Mouse (Mus musculus): ENCODE measurements around the gene Cacna1c.

Gene Cacna1c

GRCm38 (mm10) chr6:119044148-119044547 is 152.1 kb downstream of the Cacna1c start:
- TF ChIP-seq POU5F1 (IDR thresholded peaks at IDR 0.05; ENCODE audit: borderline replicate concordance, low read length) (no peak), CTCF (conservative IDR thresholded peaks at IDR 0.05; ENCODE audit: low read length) (no peak), NANOG (IDR thresholded peaks at IDR 0.05; ENCODE audit: borderline replicate concordance, low read length) (no peak)
- Histone ChIP-seq H3K9me3 (ENCODE audit: low read length) (peaks cover 12% of the 10 kb centered on the region), H3K27me3 (ENCODE audit: insufficient read depth, low read length) (peaks cover 8% of the 10 kb centered on the region), H3K4me1 (replicated peaks; ENCODE audit: low read depth, low read length) (no peaks in the 10 kb centered on the region), H3K4me3 (replicated peaks; ENCODE audit: low read length) (no peak overlapping the region), H3K36me3 (ENCODE audit: insufficient read depth, low read length) (no peaks in the 10 kb centered on the region)

DNA sequence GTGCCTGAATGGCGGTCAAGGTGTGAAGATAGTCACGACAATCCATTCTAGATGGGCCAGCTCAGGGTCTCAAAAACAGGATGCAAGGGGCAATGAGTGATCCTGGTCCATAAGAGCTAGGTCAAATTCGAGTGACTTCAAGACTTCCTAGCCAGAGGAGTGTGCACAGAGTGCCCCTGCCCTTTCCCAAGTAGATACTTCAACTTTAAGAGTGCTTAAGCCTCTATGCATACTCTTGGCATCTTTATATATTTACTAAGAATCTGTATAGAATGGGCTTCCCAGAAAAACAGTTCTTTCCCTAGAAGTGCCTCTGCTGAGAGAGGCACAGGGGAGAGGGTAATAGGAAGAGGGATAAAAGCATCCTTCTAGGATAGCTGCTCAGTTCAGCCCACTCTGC is 153.4 kb downstream of the Cacna1c start:
- no peaks in the 10 kb centered on the region for H3K4me1 ChIP-seq (replicated peaks; ENCODE audit: low read depth, low read length)
- peaks cover 8% of the 10 kb centered on the region for H3K27me3 ChIP-seq (ENCODE audit: insufficient read depth, low read length)
- peaks cover 12% of the 10 kb centered on the region for H3K9me3 ChIP-seq (ENCODE audit: low read length)
- H3K4me3 ChIP-seq (replicated peaks; ENCODE audit: low read length): no peak overlapping the region
- no peaks in the 10 kb centered on the region for H3K36me3 ChIP-seq (ENCODE audit: insufficient read depth, low read length)
- no peak for TF ChIP-seq POU5F1 (IDR thresholded peaks at IDR 0.05; ENCODE audit: borderline replicate concordance, low read length)
- no peak for TF ChIP-seq NANOG (IDR thresholded peaks at IDR 0.05; ENCODE audit: borderline replicate concordance, low read length)
- TF ChIP-seq CTCF (conservative IDR thresholded peaks at IDR 0.05; ENCODE audit: low read length): no peak

DNA sequence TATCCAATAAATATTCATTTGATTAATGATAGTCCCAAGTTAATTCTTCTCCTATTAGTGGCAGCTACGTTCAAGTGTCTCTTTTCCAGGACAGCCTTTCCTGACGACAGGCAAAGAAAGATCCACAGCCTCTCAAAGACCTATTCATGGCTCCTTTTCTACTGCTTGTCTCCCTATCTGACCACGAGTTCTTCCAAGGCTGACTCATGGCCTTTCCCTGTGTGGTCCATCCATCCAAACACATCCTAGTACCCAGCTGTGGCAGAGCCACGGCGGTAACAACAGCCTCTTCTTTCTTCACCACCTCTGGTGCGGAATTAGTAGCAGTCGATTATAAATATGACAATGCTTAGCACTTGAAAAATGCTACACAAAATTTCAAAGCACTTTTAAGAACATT is 155.3 kb downstream of the Cacna1c start:
- Histone ChIP-seq H3K27me3 (ENCODE audit: insufficient read depth, low read length) (peaks cover 8% of the 10 kb centered on the region), H3K4me1 (replicated peaks; ENCODE audit: low read depth, low read length) (no peaks in the 10 kb centered on the region), H3K4me3 (replicated peaks; ENCODE audit: low read length) (no peak overlapping the region), H3K9me3 (ENCODE audit: low read length) (peaks cover 12% of the 10 kb centered on the region), H3K36me3 (ENCODE audit: insufficient read depth, low read length) (no peaks in the 10 kb centered on the region)
- no peak for TF ChIP-seq NANOG (IDR thresholded peaks at IDR 0.05; ENCODE audit: borderline replicate concordance, low read length)

- H3K4me3 ChIP-seq (replicated peaks; ENCODE audit: low read length): no peak overlapping the region
- TF ChIP-seq NANOG (IDR thresholded peaks at IDR 0.05; ENCODE audit: borderline replicate concordance, low read length) (no peak), POU5F1 (IDR thresholded peaks at IDR 0.05; ENCODE audit: borderline replicate concordance, low read length) (no peak), CTCF (conservative IDR thresholded peaks at IDR 0.05; ENCODE audit: low read length) (no peak)
- peaks cover 8% of the 10 kb centered on the region for H3K27me3 ChIP-seq (ENCODE audit: insufficient read depth, low read length)
- H3K4me1 ChIP-seq (replicated peaks; ENCODE audit: low read depth, low read length): no peaks in the 10 kb centered on the region
- H3K36me3 ChIP-seq (ENCODE audit: insufficient read depth, low read length): no peaks in the 10 kb centered on the region
- H3K9me3 ChIP-seq (ENCODE audit: low read length): peaks cover 15% of the 10 kb centered on the region
These were observed 156.4 kb downstream of the Cacna1c start for GRCm38 (mm10) chr6:119039815-119040214.

DNA sequence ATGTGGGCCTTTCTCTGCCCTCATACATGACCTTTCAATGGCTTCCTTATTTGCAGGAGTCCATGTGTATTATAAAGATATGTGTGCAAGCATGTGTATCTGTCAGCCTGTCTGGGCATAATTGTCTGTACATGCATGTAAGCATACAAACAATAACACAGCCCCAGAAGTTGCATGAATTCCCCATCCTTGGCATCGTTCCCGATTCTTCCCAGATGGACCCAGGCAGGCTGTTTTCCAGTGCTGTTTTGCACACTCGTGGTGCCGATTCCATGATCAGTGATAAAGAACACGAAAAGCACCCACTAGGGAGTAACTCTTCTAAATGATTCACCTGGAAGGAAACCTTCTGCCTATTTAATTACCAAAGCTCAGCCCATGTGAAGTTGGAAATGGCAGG is 156.9 kb downstream of the Cacna1c start:
- Histone ChIP-seq H3K4me3 (replicated peaks; ENCODE audit: low read length) (no peak overlapping the region), H3K27me3 (ENCODE audit: insufficient read depth, low read length) (peaks cover 8% of the 10 kb centered on the region), H3K36me3 (ENCODE audit: insufficient read depth, low read length) (no peaks in the 10 kb centered on the region), H3K4me1 (replicated peaks; ENCODE audit: low read depth, low read length) (no peaks in the 10 kb centered on the region), H3K9me3 (ENCODE audit: low read length) (peaks cover 15% of the 10 kb centered on the region)
- TF ChIP-seq POU5F1 (IDR thresholded peaks at IDR 0.05; ENCODE audit: borderline replicate concordance, low read length) (no peak), NANOG (IDR thresholded peaks at IDR 0.05; ENCODE audit: borderline replicate concordance, low read length) (no peak), CTCF (conservative IDR thresholded peaks at IDR 0.05; ENCODE audit: low read length) (no peak)

GRCm38 (mm10) chr6:119037815-119038214 is 158.4 kb downstream of the Cacna1c start:
- H3K36me3 ChIP-seq (ENCODE audit: insufficient read depth, low read length): no peaks in the 10 kb centered on the region
- H3K4me3 ChIP-seq (replicated peaks; ENCODE audit: low read length): no peak overlapping the region
- H3K27me3 ChIP-seq (ENCODE audit: insufficient read depth, low read length): peaks cover 4% of the 10 kb centered on the region; the same call in 1 of the 2 replicates
- peaks cover 15% of the 10 kb centered on the region for H3K9me3 ChIP-seq (ENCODE audit: low read length)
- TF ChIP-seq CTCF (conservative IDR thresholded peaks at IDR 0.05; ENCODE audit: low read length) (no peak), NANOG (IDR thresholded peaks at IDR 0.05; ENCODE audit: borderline replicate concordance, low read length) (no peak), POU5F1 (IDR thresholded peaks at IDR 0.05; ENCODE audit: borderline replicate concordance, low read length) (no peak)
- H3K4me1 ChIP-seq (replicated peaks; ENCODE audit: low read depth, low read length): no peaks in the 10 kb centered on the region

- H3K4me1 ChIP-seq (replicated peaks; ENCODE audit: low read depth, low read length): no peaks in the 10 kb centered on the region
- H3K27me3 ChIP-seq (ENCODE audit: insufficient read depth, low read length): peaks cover 1% of the 10 kb centered on the region; the same call in 1 of the 2 replicates
- no peak overlapping the region for H3K4me3 ChIP-seq (replicated peaks; ENCODE audit: low read length)
- TF ChIP-seq NANOG (IDR thresholded peaks at IDR 0.05; ENCODE audit: borderline replicate concordance, low read length) (no peak), POU5F1 (IDR thresholded peaks at IDR 0.05; ENCODE audit: borderline replicate concordance, low read length) (no peak), CTCF (conservative IDR thresholded peaks at IDR 0.05; ENCODE audit: low read length) (no peak)
- H3K9me3 ChIP-seq (ENCODE audit: low read length): peaks cover 15% of the 10 kb centered on the region
- no peaks in the 10 kb centered on the region for H3K36me3 ChIP-seq (ENCODE audit: insufficient read depth, low read length)
These were observed 159.2 kb downstream of the Cacna1c start for GRCm38 (mm10) chr6:119037047-119037446.

GRCm38 (mm10) chr6:119035361-119035760 is 160.9 kb downstream of the Cacna1c start:
- peaks cover 12% of the 10 kb centered on the region for H3K9me3 ChIP-seq (ENCODE audit: low read length)
- no peak for TF ChIP-seq CTCF (conservative IDR thresholded peaks at IDR 0.05; ENCODE audit: low read length)
- TF ChIP-seq POU5F1 (IDR thresholded peaks at IDR 0.05; ENCODE audit: borderline replicate concordance, low read length): no peak
- TF ChIP-seq NANOG (IDR thresholded peaks at IDR 0.05; ENCODE audit: borderline replicate concordance, low read length): no peak
- no peaks in the 10 kb centered on the region for H3K27me3 ChIP-seq (ENCODE audit: insufficient read depth, low read length)

DNA sequence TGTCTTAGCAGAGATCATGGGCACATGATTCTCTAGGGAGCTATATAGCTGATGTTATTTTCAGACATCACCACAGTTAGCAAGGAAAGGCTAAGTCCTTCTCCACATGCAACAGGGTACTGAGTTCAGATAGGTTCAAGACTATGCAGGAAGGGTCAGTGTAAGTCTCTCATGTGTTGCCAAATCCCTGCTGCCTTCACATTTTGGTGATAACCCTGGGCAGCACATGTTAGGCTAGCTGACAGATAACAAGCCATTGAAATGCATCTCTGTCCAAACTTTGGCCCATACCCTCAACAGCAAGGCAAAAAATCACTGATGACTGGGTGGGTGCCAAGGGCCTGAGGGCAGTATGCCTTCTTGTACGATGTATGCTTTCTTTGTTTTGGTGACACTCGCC is 161.3 kb downstream of the Cacna1c start:
- no peaks in the 10 kb centered on the region for H3K27me3 ChIP-seq (ENCODE audit: insufficient read depth, low read length)

More at GRCm38 (mm10) chr6:119035361-119035760, 160.9 kb downstream of the Cacna1c start:
- Histone ChIP-seq H3K36me3 (ENCODE audit: insufficient read depth, low read length) (no peaks in the 10 kb centered on the region), H3K4me3 (replicated peaks; ENCODE audit: low read length) (no peak overlapping the region), H3K4me1 (replicated peaks; ENCODE audit: low read depth, low read length) (no peaks in the 10 kb centered on the region)

More for the DNA sequence above, 161.3 kb downstream of the Cacna1c start:
- Histone ChIP-seq H3K9me3 (ENCODE audit: low read length) (peaks cover 7% of the 10 kb centered on the region; the same call in 1 of the 2 replicates), H3K4me3 (replicated peaks; ENCODE audit: low read length) (no peak overlapping the region), H3K36me3 (ENCODE audit: insufficient read depth, low read length) (no peaks in the 10 kb centered on the region), H3K4me1 (replicated peaks; ENCODE audit: low read depth, low read length) (no peaks in the 10 kb centered on the region)
- TF ChIP-seq CTCF (conservative IDR thresholded peaks at IDR 0.05; ENCODE audit: low read length): no peak
- TF ChIP-seq NANOG (IDR thresholded peaks at IDR 0.05; ENCODE audit: borderline replicate concordance, low read length): no peak
- no peak for TF ChIP-seq POU5F1 (IDR thresholded peaks at IDR 0.05; ENCODE audit: borderline replicate concordance, low read length)
